Mouse (Mus musculus): ENCODE measurements around the gene Ralgps2. TPM values are rescaled to one million over a fixed set of nuclear protein-coding genes. Genes with fewer than 3 reads are reported as not detected.
A peak's percentile ranks its signal among the peaks of the same experiment; 100 is the strongest.

The Ralgps2 gene
- polyA plus RNA-seq, 1 experiment from 2014 or later: 75.8 TPM

- Histone ChIP-seq H3K4me2 (ENCODE audit: low read depth, low read length) (no peak overlapping the region), H3K9ac (ENCODE audit: low read length) (no peak overlapping the region), H3K4me1 (replicated peaks; ENCODE audit: control insufficient read depth, insufficient read depth, low read length) (no peaks in the 10 kb centered on the region), H3K36me3 (ENCODE audit: control insufficient read depth, insufficient read depth, low read length) (peaks cover 11% of the 10 kb centered on the region), H3K27me3 (ENCODE audit: control insufficient read depth, insufficient read depth, low read depth, low read length) (no peaks in the 10 kb centered on the region), H3K4me3 (ENCODE audit: low read length) (no peak overlapping the region), H3K27ac (ENCODE audit: low read length) (no peak overlapping the region), H3K9me3 (ENCODE audit: control insufficient read depth, low read length) (no peaks in the 10 kb centered on the region)
- WGBS: 92% methylated on average over 1 of the region's 1 CpGs
- ATAC-seq (ENCODE audit: low read depth): no peak
Observed at GRCm38 (mm10) chr1:156819236-156819635, 120.2 kb downstream of the Ralgps2 start.

GRCm38 (mm10) chr1:156813485-156813884 is 125.9 kb downstream of the Ralgps2 start:
- Histone ChIP-seq H3K27me3 (ENCODE audit: control insufficient read depth, insufficient read depth, low read depth, low read length) (no peaks in the 10 kb centered on the region), H3K4me3 (ENCODE audit: low read length) (no peak overlapping the region), H3K4me1 (replicated peaks; ENCODE audit: control insufficient read depth, insufficient read depth, low read length) (no peaks in the 10 kb centered on the region), H3K36me3 (ENCODE audit: control insufficient read depth, insufficient read depth, low read length) (peaks cover 8% of the 10 kb centered on the region), H3K4me2 (ENCODE audit: low read depth, low read length) (no peak overlapping the region), H3K9me3 (ENCODE audit: control insufficient read depth, low read length) (no peaks in the 10 kb centered on the region), H3K9ac (ENCODE audit: low read length) (no peak overlapping the region), H3K27ac (ENCODE audit: low read length) (no peak overlapping the region)
- no peak for ATAC-seq (ENCODE audit: low read depth)
- WGBS: 33% methylated on average over 6 of the region's 6 CpGs

- Histone ChIP-seq H3K9me3 (ENCODE audit: control insufficient read depth, low read length) (no peaks in the 10 kb centered on the region), H3K4me3 (ENCODE audit: low read length) (no peak overlapping the region), H3K9ac (ENCODE audit: low read length) (no peak overlapping the region), H3K27ac (ENCODE audit: low read length) (no peak overlapping the region), H3K4me2 (ENCODE audit: low read depth, low read length) (no peak overlapping the region), H3K27me3 (ENCODE audit: control insufficient read depth, insufficient read depth, low read depth, low read length) (no peaks in the 10 kb centered on the region), H3K36me3 (ENCODE audit: control insufficient read depth, insufficient read depth, low read length) (peaks cover 8% of the 10 kb centered on the region), H3K4me1 (replicated peaks; ENCODE audit: control insufficient read depth, insufficient read depth, low read length) (no peaks in the 10 kb centered on the region)
- no peak for ATAC-seq (ENCODE audit: low read depth)
- WGBS: 30% methylated on average over 8 of the region's 8 CpGs
Observed at GRCm38 (mm10) chr1:156812716-156813115, 126.7 kb downstream of the Ralgps2 start.

- H3K27me3 ChIP-seq (ENCODE audit: control insufficient read depth, insufficient read depth, low read depth, low read length): no peaks in the 10 kb centered on the region
- no peaks in the 10 kb centered on the region for H3K4me1 ChIP-seq (replicated peaks; ENCODE audit: control insufficient read depth, insufficient read depth, low read length)
- H3K4me2 ChIP-seq (ENCODE audit: low read depth, low read length): no peak overlapping the region
- no peaks in the 10 kb centered on the region for H3K9me3 ChIP-seq (ENCODE audit: control insufficient read depth, low read length)
- peaks cover 5% of the 10 kb centered on the region for H3K36me3 ChIP-seq (ENCODE audit: control insufficient read depth, insufficient read depth, low read length)
- H3K4me3 ChIP-seq (ENCODE audit: low read length): no peak overlapping the region
- H3K9ac ChIP-seq (ENCODE audit: low read length): no peak overlapping the region
- no peak overlapping the region for H3K27ac ChIP-seq (ENCODE audit: low read length)
- ATAC-seq (ENCODE audit: low read depth): no peak
- 69% methylated on average over 7 of the region's 7 CpGs for WGBS
Observed at GRCm38 (mm10) chr1:156811928-156812327, 127.5 kb downstream of the Ralgps2 start.

- H3K27me3 ChIP-seq (ENCODE audit: control insufficient read depth, insufficient read depth, low read depth, low read length): no peaks in the 10 kb centered on the region
- H3K4me1 ChIP-seq (replicated peaks; ENCODE audit: control insufficient read depth, insufficient read depth, low read length): no peaks in the 10 kb centered on the region
- 55% methylated on average over 10 of the region's 10 CpGs for WGBS
- no peak overlapping the region for H3K4me3 ChIP-seq (ENCODE audit: low read length)
- H3K9ac ChIP-seq (ENCODE audit: low read length): no peak overlapping the region
- H3K27ac ChIP-seq (ENCODE audit: low read length): peak overlapping the region; percentile 54; the same call in 1 of the 2 replicates
- peak; percentile 31; the same call in 1 of the 2 replicates for ATAC-seq (ENCODE audit: low read depth)
- no peak overlapping the region for H3K4me2 ChIP-seq (ENCODE audit: low read depth, low read length)
- H3K9me3 ChIP-seq (ENCODE audit: control insufficient read depth, low read length): no peaks in the 10 kb centered on the region
- H3K36me3 ChIP-seq (ENCODE audit: control insufficient read depth, insufficient read depth, low read length): no peaks in the 10 kb centered on the region
Observed at GRCm38 (mm10) chr1:156808332-156808731, 131.1 kb downstream of the Ralgps2 start.

GRCm38 (mm10) chr1:156801276-156801675 is 138.2 kb downstream of the Ralgps2 start:
- WGBS: 65% methylated on average over 6 of the region's 6 CpGs
- Histone ChIP-seq H3K4me3 (ENCODE audit: low read length) (no peak overlapping the region), H3K36me3 (ENCODE audit: control insufficient read depth, insufficient read depth, low read length) (no peaks in the 10 kb centered on the region), H3K9me3 (ENCODE audit: control insufficient read depth, low read length) (no peaks in the 10 kb centered on the region), H3K27me3 (ENCODE audit: control insufficient read depth, insufficient read depth, low read depth, low read length) (no peaks in the 10 kb centered on the region), H3K4me1 (replicated peaks; ENCODE audit: control insufficient read depth, insufficient read depth, low read length) (no peaks in the 10 kb centered on the region), H3K9ac (ENCODE audit: low read length) (no peak overlapping the region), H3K4me2 (ENCODE audit: low read depth, low read length) (no peak overlapping the region), H3K27ac (ENCODE audit: low read length) (no peak overlapping the region)
- ATAC-seq (ENCODE audit: low read depth): no peak

- Histone ChIP-seq H3K9me3 (ENCODE audit: control insufficient read depth, low read length) (no peaks in the 10 kb centered on the region), H3K9ac (ENCODE audit: low read length) (no peak overlapping the region), H3K36me3 (ENCODE audit: control insufficient read depth, insufficient read depth, low read length) (no peaks in the 10 kb centered on the region), H3K27ac (ENCODE audit: low read length) (no peak overlapping the region), H3K27me3 (ENCODE audit: control insufficient read depth, insufficient read depth, low read depth, low read length) (no peaks in the 10 kb centered on the region), H3K4me1 (replicated peaks; ENCODE audit: control insufficient read depth, insufficient read depth, low read length) (no peaks in the 10 kb centered on the region), H3K4me3 (ENCODE audit: low read length) (no peak overlapping the region), H3K4me2 (ENCODE audit: low read depth, low read length) (no peak overlapping the region)
- WGBS: 68% methylated on average over 9 of the region's 9 CpGs
- no peak for ATAC-seq (ENCODE audit: low read depth)
Observed at GRCm38 (mm10) chr1:156796251-156796650, 143.2 kb downstream of the Ralgps2 start.

GRCm38 (mm10) chr1:156789844-156790490 is 149.5 kb downstream of the Ralgps2 start:
- Histone ChIP-seq H3K4me1 (replicated peaks; ENCODE audit: control insufficient read depth, insufficient read depth, low read length) (no peaks in the 10 kb centered on the region), H3K36me3 (ENCODE audit: control insufficient read depth, insufficient read depth, low read length) (no peaks in the 10 kb centered on the region), H3K9me3 (ENCODE audit: control insufficient read depth, low read length) (no peaks in the 10 kb centered on the region), H3K4me3 (ENCODE audit: low read length) (no peak overlapping the region), H3K27me3 (ENCODE audit: control insufficient read depth, insufficient read depth, low read depth, low read length) (no peaks in the 10 kb centered on the region), H3K9ac (ENCODE audit: low read length) (no peak overlapping the region), H3K27ac (ENCODE audit: low read length) (no peak overlapping the region), H3K4me2 (ENCODE audit: low read depth, low read length) (no peak overlapping the region)
- WGBS: 35% methylated on average over 5 of the region's 5 CpGs
- ATAC-seq (ENCODE audit: low read depth): no peak

- no peak for ATAC-seq (ENCODE audit: low read depth)
- no peaks in the 10 kb centered on the region for H3K36me3 ChIP-seq (ENCODE audit: control insufficient read depth, insufficient read depth, low read length)
Observed at GRCm38 (mm10) chr1:156787164-156787863, 152.1 kb downstream of the Ralgps2 start.

More at GRCm38 (mm10) chr1:156787164-156787863, 152.1 kb downstream of the Ralgps2 start:
- Histone ChIP-seq H3K4me3 (ENCODE audit: low read length) (no peak overlapping the region), H3K4me2 (ENCODE audit: low read depth, low read length) (no peak overlapping the region), H3K27ac (ENCODE audit: low read length) (no peak overlapping the region), H3K9me3 (ENCODE audit: control insufficient read depth, low read length) (no peaks in the 10 kb centered on the region), H3K4me1 (replicated peaks; ENCODE audit: control insufficient read depth, insufficient read depth, low read length) (no peaks in the 10 kb centered on the region), H3K27me3 (ENCODE audit: control insufficient read depth, insufficient read depth, low read depth, low read length) (no peaks in the 10 kb centered on the region), H3K9ac (ENCODE audit: low read length) (no peak overlapping the region)
- 27% methylated on average over 6 of the region's 6 CpGs for WGBS

Data from lung, embryonic 16.5 days (tissue).